Mouse (Mus musculus): ENCODE results near the gene Rgsl1. TPM values are rescaled to one million over a fixed set of nuclear protein-coding genes. Genes with fewer than 3 reads are reported as not detected.

The Rgsl1 gene
- polyA plus RNA-seq, 1 experiment from 2014 or later = not detected

DNA sequence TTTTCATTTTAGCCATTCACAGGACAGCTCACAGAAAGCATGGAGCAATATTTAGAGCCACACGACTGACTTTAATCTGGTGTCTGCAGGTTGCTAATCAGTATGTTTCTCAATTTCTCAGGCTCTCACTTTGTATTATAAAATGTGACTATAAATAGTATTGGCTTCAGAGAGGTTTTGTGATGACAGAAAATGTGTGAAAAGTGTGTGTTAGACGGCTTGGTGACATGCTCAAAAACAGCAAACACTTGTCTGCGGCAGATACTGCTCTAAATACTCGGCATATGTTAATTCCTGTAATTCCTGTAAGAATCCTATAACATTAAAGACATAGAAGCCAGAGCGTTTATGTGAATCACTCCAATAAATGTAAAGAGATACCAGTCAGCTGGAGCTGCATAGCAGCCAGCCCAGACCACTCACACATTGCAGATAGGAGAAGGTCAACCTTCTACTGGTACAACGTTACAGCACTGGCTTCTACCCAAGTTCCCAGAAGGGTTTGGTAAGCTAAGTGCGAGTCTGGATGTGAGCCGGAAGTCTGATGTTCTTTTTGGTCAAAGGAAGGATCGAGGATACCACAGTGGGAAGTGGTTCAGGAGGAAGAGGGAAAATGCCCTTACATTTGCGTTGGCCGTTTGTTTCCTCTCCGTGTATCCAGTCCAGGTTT is 95.9 kb downstream of the Rgsl1 start:
- no peak overlapping the region; the same call in 1 of the 2 replicates for H3K4me2 ChIP-seq (ENCODE audit: low read depth, low read length)

DNA sequence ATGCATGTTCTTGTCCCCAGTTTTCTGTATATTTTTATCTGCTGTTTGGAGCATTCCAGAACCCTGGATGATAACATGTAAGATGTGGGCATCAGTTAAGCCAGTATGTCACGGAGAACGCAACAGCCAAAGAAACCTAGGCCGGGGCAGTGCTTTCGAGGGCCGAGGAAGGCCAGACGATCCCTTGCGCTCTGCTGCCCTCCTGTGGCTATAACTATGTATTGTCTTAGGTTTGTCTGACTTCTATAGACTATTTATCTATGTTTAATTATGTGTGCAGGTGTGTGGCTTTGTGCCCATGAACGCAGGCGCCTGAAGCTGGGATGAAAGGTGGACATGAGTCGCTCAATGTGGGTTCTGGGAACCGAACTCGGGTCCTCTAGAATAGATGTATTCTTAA is 97.2 kb downstream of the Rgsl1 start:
- H3K4me1 ChIP-seq (ENCODE audit: control insufficient read depth, insufficient read depth, low read length) = peaks cover 7% of the 10 kb centered on the region
- no peak for ATAC-seq
- WGBS = 2% methylated on average over 12 of the region's 12 CpGs
- no peak overlapping the region for H3K4me3 ChIP-seq (ENCODE audit: low read length)
- no peak overlapping the region for H3K4me2 ChIP-seq (ENCODE audit: low read depth, low read length)
- no peak overlapping the region for H3K9ac ChIP-seq (ENCODE audit: low read depth, low read length)
- no peaks in the 10 kb centered on the region for H3K9me3 ChIP-seq (ENCODE audit: control insufficient read depth, low read length)
- peaks cover 4% of the 10 kb centered on the region for H3K27me3 ChIP-seq (replicated peaks; ENCODE audit: control insufficient read depth, insufficient read depth, low read length)
- H3K36me3 ChIP-seq (ENCODE audit: control insufficient read depth, insufficient read depth, low read length) = no peaks in the 10 kb centered on the region
- H3K27ac ChIP-seq (ENCODE audit: low read length) = no peak overlapping the region

More for the DNA sequence above, 95.9 kb downstream of the Rgsl1 start:
- ATAC-seq = no peak
- Histone ChIP-seq H3K9ac (ENCODE audit: low read depth, low read length) (no peak overlapping the region), H3K27ac (ENCODE audit: low read length) (0 out of 2 replicates have a peak overlapping the region, but pooled peaks have one; percentile 29), H3K27me3 (replicated peaks; ENCODE audit: control insufficient read depth, insufficient read depth, low read length) (no peaks in the 10 kb centered on the region), H3K9me3 (ENCODE audit: control insufficient read depth, low read length) (no peaks in the 10 kb centered on the region), H3K4me1 (ENCODE audit: control insufficient read depth, insufficient read depth, low read length) (peaks cover 7% of the 10 kb centered on the region; the same call in 1 of the 2 replicates), H3K4me3 (ENCODE audit: low read length) (no peak overlapping the region), H3K36me3 (ENCODE audit: control insufficient read depth, insufficient read depth, low read length) (no peaks in the 10 kb centered on the region)
- WGBS = 54% methylated on average over 12 of the region's 12 CpGs

DNA sequence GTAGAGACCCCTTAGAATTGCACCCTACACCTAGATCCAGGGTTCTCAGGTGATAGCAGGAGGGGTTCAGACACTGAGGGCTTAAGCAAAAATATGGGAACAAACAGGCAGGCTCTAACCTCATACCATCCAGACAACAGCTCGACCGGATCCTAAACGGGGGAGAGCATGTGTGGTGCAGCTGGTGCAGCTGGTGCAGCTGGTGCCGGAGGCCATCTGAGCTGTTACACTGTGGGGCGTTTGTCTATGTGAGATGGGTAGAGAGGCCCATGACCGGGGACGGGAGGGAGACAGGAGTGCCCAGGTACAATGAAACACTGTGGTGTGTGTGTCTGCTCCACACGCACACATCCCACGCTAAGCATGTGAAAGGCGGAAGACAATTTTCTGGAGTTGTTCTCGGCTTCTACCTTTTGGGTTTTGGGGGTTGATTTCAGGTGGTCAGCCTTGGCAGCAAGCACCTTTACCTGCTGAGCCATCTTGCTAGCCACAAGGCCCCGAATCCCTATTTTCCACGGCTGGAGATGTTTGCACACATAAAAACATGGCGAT is 97.7 kb downstream of the Rgsl1 start:
- no peak for ATAC-seq
- 80% methylated on average over 14 of the region's 14 CpGs for WGBS
- peaks cover 4% of the 10 kb centered on the region for H3K27me3 ChIP-seq (replicated peaks; ENCODE audit: control insufficient read depth, insufficient read depth, low read length)

DNA sequence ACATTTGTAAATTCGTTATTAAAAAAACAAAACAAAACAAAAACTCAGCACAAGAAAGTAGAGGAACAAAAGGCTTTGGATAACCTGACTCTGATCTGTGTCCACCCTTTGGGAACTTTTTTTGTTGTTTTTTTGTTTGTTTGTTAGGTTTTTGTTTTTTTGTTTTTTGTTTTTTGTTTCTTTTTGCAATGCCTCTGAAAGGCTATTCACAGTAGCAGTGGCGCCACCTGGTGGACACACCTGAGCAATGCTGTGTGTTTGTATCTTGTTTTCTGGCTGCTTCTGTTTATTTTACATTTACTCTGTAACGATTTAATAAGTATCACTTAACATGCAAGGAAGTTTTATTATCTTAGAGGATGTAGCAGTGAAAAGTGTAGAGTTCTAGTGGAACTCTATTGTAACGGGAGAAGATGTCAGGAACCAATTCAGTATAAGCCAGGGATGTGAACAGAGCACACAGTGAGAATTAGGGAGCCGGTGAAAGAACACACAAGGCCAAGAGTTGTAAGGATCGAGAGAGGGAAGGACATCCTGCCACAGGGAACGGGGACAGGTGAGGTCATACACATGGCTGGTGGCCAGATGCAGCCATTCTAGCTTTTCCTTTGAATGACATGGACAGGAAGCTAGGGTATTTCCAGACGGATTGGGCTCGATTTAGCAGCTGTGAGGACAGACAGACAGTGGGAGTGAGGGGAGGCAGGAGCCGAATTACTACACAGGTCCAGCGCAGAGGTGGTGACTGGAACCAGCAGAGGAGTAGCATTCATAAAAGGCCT is 101.4 kb downstream of the Rgsl1 start:
- no peak overlapping the region for H3K9ac ChIP-seq (ENCODE audit: low read depth, low read length)
- WGBS = 50% methylated on average over 11 of the region's 11 CpGs
- H3K4me2 ChIP-seq (ENCODE audit: low read depth, low read length) = no peak overlapping the region

More for the DNA sequence above, 97.7 kb downstream of the Rgsl1 start:
- no peaks in the 10 kb centered on the region for H3K9me3 ChIP-seq (ENCODE audit: control insufficient read depth, low read length)
- H3K27ac ChIP-seq (ENCODE audit: low read length) = no peak overlapping the region
- H3K9ac ChIP-seq (ENCODE audit: low read depth, low read length) = no peak overlapping the region
- H3K4me3 ChIP-seq (ENCODE audit: low read length) = no peak overlapping the region
- H3K4me1 ChIP-seq (ENCODE audit: control insufficient read depth, insufficient read depth, low read length) = peaks cover 7% of the 10 kb centered on the region
- no peaks in the 10 kb centered on the region for H3K36me3 ChIP-seq (ENCODE audit: control insufficient read depth, insufficient read depth, low read length)
- H3K4me2 ChIP-seq (ENCODE audit: low read depth, low read length) = no peak overlapping the region

DNA sequence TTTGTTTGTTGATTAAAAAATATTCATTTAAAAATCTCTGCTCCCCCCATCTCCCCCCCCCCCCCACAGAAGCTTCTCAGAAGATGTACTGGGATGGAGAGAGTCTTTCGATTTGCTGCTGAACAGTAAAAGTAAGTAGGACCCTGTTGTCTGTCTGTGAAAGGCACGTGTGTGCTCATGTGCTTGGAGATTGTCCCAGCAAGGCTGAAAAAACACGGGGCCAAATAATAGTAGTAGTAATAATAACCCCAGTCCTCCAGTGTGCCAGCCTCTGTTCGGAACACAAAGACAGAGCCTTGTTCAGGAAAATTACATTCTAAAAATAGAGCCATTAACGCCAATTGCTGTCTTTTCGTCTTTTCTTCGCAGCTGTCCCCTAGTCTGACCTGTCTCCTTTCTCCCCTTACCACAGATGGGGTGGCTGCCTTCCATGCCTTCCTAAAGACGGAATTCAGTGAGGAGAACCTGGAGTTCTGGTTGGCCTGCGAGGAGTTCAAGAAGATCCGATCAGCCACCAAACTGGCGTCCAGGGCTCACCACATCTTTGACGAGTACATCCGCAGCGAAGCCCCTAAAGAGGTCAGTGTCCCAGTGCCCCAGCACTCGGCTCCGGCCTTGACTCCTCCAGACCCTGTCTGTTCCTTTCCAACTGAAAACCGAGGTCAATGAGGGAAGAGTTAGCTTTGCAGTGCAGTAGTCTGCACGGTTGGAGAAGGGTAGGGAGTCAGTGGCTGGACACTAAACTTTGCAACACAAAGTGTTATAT is 102.2 kb downstream of the Rgsl1 start:
- Histone ChIP-seq H3K27me3 (replicated peaks; ENCODE audit: control insufficient read depth, insufficient read depth, low read length) (peaks cover 23% of the 10 kb centered on the region), H3K27ac (ENCODE audit: low read length) (no peak overlapping the region), H3K36me3 (ENCODE audit: control insufficient read depth, insufficient read depth, low read length) (no peaks in the 10 kb centered on the region), H3K9ac (ENCODE audit: low read depth, low read length) (0 out of 2 replicates have a peak overlapping the region, but pooled peaks have one; percentile 37), H3K4me1 (ENCODE audit: control insufficient read depth, insufficient read depth, low read length) (peaks cover 3% of the 10 kb centered on the region; the same call in 1 of the 2 replicates), H3K4me2 (ENCODE audit: low read depth, low read length) (peak overlapping the region; percentile 76; the same call in 1 of the 2 replicates), H3K9me3 (ENCODE audit: control insufficient read depth, low read length) (no peaks in the 10 kb centered on the region), H3K4me3 (ENCODE audit: low read length) (peak overlapping the region; percentile 49; the same call in 1 of the 2 replicates)
- no peak for ATAC-seq
- WGBS = 72% methylated on average over 18 of the region's 18 CpGs

More for the DNA sequence above, 101.4 kb downstream of the Rgsl1 start:
- peaks cover 22% of the 10 kb centered on the region for H3K27me3 ChIP-seq (replicated peaks; ENCODE audit: control insufficient read depth, insufficient read depth, low read length)
- no peaks in the 10 kb centered on the region for H3K36me3 ChIP-seq (ENCODE audit: control insufficient read depth, insufficient read depth, low read length)
- H3K4me3 ChIP-seq (ENCODE audit: low read length) = no peak overlapping the region
- H3K9me3 ChIP-seq (ENCODE audit: control insufficient read depth, low read length) = no peaks in the 10 kb centered on the region
- no peak for ATAC-seq
- peaks cover 3% of the 10 kb centered on the region; the same call in 1 of the 2 replicates for H3K4me1 ChIP-seq (ENCODE audit: control insufficient read depth, insufficient read depth, low read length)
- no peak overlapping the region for H3K27ac ChIP-seq (ENCODE audit: low read length)

DNA sequence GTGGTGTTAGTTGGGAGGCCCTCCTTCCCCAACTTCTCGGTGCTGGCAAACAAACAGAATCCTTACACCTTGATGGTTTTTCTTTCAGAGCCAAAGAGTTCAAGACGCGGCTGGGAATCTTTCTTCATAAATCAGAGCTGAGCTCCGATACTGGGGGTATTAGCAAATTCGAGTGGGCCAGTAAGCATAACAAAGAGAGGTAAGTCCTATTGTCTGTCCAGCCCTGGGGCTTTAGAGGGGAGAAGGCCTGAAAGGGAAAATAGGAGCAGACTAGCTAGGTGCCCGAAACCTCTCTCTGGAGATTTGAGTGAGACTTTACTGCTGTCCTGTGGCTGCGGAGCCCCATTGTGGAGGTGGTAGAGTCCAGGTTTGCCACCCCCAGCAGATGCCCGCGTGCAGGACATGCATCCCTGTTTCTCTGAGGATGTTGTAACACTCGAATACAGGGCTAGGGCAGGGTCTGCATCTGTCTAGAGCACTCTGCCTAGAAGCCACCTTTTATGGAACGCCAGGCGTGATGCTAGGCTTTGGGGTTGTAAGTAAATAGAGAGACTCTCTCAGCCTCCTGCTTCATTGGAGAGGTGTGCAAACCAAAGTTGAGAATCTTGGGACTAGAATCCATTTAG is 103.1 kb downstream of the Rgsl1 start:
- Histone ChIP-seq H3K27ac (ENCODE audit: low read length) (no peak overlapping the region), H3K9ac (ENCODE audit: low read depth, low read length) (peak overlapping the region; percentile 57; the same call in 1 of the 2 replicates), H3K4me2 (ENCODE audit: low read depth, low read length) (peak overlapping the region; percentile 76), H3K27me3 (replicated peaks; ENCODE audit: control insufficient read depth, insufficient read depth, low read length) (peaks cover 23% of the 10 kb centered on the region), H3K36me3 (ENCODE audit: control insufficient read depth, insufficient read depth, low read length) (no peaks in the 10 kb centered on the region), H3K4me3 (ENCODE audit: low read length) (peak overlapping the region; percentile 49), H3K9me3 (ENCODE audit: control insufficient read depth, low read length) (no peaks in the 10 kb centered on the region), H3K4me1 (ENCODE audit: control insufficient read depth, insufficient read depth, low read length) (peaks cover 3% of the 10 kb centered on the region; the same call in 1 of the 2 replicates)
- ATAC-seq = no peak
- WGBS = 41% methylated on average over 12 of the region's 12 CpGs

DNA sequence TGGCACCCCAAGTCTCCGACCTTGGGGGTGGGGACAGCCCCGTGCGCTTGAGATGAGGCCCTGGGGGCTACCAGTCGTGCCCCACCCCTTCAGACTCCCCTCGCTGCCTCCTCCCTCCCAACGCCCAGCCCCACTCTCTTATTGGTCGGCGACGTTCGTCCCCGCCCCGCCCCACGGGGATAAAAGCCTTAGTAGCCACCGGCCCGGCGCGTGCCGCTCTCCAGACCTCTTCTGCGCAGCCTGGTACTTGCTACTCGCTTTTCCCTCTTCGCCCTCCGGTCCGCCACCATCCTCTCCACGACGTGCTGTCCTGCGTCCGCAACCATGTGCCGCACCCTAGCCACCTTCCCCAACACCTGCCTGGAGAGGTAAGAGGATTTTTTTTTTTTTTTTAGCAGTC is 103.8 kb downstream of the Rgsl1 start, which contains the start of gene Rgs16:
Gene Rgs16 (plus strand): TSS at position 205 of the 400 bp plus-strand sequence.
- Histone ChIP-seq H3K4me2 (ENCODE audit: low read depth, low read length) (peak within 1 kb of the TSS; percentile 76), H3K27ac (ENCODE audit: low read length) (no peak within 1 kb of the TSS), H3K27me3 (replicated peaks; ENCODE audit: control insufficient read depth, insufficient read depth, low read length) (peaks cover 23% of the 10 kb centered on the region), H3K4me3 (ENCODE audit: low read length) (peak within 1 kb of the TSS; percentile 49), H3K4me1 (ENCODE audit: control insufficient read depth, insufficient read depth, low read length) (peaks cover 3% of the 10 kb centered on the region; the same call in 1 of the 2 replicates), H3K9me3 (ENCODE audit: control insufficient read depth, low read length) (no peaks in the 10 kb centered on the region), H3K9ac (ENCODE audit: low read depth, low read length) (peak within 1 kb of the TSS; percentile 57), H3K36me3 (ENCODE audit: control insufficient read depth, insufficient read depth, low read length) (no peaks in the 10 kb centered on the region)
- ATAC-seq = peak; percentile 82
- under 1% methylated on average over 28 of the region's 28 CpGs for WGBS

DNA sequence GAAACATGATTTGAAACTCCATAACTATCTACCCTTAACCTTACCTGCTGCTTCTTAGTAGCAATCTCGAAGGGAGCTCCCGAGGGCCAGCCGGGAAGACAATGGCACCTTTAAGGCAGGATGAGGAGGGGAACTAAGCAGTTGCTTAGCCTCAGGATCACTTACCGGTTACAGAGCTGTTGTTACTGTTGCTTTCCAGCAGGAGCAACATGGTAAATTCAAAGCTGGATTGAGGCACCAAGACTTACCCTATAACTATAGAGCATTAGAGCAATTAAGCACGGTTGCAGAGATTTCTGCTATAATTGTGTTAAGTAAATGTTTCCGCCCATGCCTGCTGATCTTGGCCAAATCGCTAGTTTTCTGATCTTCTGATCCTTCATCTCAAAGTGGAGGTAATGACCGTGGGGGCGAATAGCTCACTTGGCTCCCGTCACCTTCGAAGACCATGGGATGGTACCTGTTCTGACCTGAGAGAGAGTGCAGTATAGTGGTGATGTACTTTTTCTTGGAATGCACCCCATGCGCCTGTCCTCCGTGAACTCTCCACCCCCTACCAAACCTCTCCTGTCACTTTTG is 104.4 kb downstream of the Rgsl1 start:
- peaks cover 23% of the 10 kb centered on the region for H3K27me3 ChIP-seq (replicated peaks; ENCODE audit: control insufficient read depth, insufficient read depth, low read length)
- H3K4me3 ChIP-seq (ENCODE audit: low read length) = peak overlapping the region; percentile 49
- WGBS = 18% methylated on average over 13 of the region's 13 CpGs
- 0 out of 2 replicates have a peak overlapping the region, but pooled peaks have one; percentile 24 for H3K9ac ChIP-seq (ENCODE audit: low read depth, low read length)
- no peaks in the 10 kb centered on the region for H3K36me3 ChIP-seq (ENCODE audit: control insufficient read depth, insufficient read depth, low read length)
- no peaks in the 10 kb centered on the region for H3K9me3 ChIP-seq (ENCODE audit: control insufficient read depth, low read length)
- H3K27ac ChIP-seq (ENCODE audit: low read length) = no peak overlapping the region
- peaks cover 3% of the 10 kb centered on the region; the same call in 1 of the 2 replicates for H3K4me1 ChIP-seq (ENCODE audit: control insufficient read depth, insufficient read depth, low read length)
- H3K4me2 ChIP-seq (ENCODE audit: low read depth, low read length) = peak overlapping the region; percentile 76
- ATAC-seq = peak; percentile 30; the same call in 1 of the 2 replicates
